Mouse (Mus musculus): ENCODE results near the gene Utp4.

DNA sequence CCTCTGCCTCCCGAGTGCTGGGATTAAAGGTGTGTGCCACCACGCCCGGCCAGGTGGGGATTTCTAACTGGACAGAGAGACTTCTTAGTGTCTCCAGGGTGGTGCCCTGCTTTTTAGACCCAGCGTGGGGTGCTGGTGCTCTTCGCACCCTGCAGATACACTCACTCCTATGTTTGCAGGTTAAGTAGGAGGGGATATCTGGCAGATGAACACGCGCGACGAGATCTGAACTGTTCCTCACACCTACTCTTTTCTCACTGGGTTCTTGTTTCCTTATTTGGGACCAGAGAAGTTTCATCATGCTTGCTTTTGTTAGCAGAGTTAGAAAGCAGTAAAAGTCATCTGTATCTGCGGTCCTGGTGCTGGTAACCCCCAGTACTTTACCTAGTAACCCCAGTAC is 20.2 kb downstream of the Utp4 start:
- no peak for TF ChIP-seq HCFC1 (IDR thresholded peaks at IDR 0.05; ENCODE audit: borderline replicate concordance, insufficient read depth, low read length)
- TF ChIP-seq ZNF384 (IDR thresholded peaks at IDR 0.05; ENCODE audit: low read depth, low read length): no peak
- no peak for TF ChIP-seq CHD2 (IDR thresholded peaks at IDR 0.05; ENCODE audit: low read depth, low read length)
- TF ChIP-seq MAFK (IDR thresholded peaks at IDR 0.05; ENCODE audit: insufficient read depth, low read depth, low read length): no peak

Data from ES-E14 (cell line).